Mouse (Mus musculus): ENCODE results near the gene Slfn8. TPM values are rescaled to one million over a fixed set of nuclear protein-coding genes. Genes with fewer than 3 reads are reported as not detected.
"Not testable (repeated sequence)": the region's sequence is repeated elsewhere in the genome, so short reads cannot be mapped to it uniquely, and the experiment has no call there.

Gene Slfn8
- polyA plus RNA-seq, 1 experiment: 1.3 TPM

DNA sequence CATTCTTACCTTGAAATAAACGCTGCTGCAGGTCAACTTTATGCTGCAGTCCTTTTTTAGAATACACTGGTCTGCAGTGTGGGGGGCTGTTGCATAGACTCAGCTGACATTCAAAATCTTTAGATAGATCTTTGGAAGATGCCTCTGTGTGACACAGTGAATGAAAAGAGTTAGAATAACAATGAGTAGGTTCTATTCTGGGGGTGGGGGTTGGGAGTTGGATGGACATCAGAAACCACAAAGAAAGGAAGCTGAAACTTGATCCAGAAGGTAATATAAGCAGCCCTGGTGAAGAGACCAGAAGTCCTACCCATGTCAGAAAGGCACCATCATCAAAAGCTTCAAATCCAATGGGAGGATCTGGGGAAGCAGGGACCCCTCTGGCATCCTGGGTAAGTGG, 7.3 kb downstream of the Slfn8 start:
- 0 out of 2 replicates have a peak, but pooled peaks cover 3% of the 10 kb centered on the region for H3K9me3 ChIP-seq
- H3K4me1 ChIP-seq: peaks cover 4% of the 10 kb centered on the region; the same call in 1 of the 2 replicates
- no peak overlapping the region for H3K4me3 ChIP-seq (replicated peaks)
- H3K27me3 ChIP-seq (replicated peaks): no peaks in the 10 kb centered on the region
- H3K36me3 ChIP-seq (replicated peaks; ENCODE audit: low read length): no peaks in the 10 kb centered on the region
- no peak for TF ChIP-seq GATA1 (IDR thresholded peaks at IDR 0.05; ENCODE audit: borderline replicate concordance, low read length)
- TF ChIP-seq FLI1 (IDR thresholded peaks at IDR 0.05; ENCODE audit: low read length): no peak

DNA sequence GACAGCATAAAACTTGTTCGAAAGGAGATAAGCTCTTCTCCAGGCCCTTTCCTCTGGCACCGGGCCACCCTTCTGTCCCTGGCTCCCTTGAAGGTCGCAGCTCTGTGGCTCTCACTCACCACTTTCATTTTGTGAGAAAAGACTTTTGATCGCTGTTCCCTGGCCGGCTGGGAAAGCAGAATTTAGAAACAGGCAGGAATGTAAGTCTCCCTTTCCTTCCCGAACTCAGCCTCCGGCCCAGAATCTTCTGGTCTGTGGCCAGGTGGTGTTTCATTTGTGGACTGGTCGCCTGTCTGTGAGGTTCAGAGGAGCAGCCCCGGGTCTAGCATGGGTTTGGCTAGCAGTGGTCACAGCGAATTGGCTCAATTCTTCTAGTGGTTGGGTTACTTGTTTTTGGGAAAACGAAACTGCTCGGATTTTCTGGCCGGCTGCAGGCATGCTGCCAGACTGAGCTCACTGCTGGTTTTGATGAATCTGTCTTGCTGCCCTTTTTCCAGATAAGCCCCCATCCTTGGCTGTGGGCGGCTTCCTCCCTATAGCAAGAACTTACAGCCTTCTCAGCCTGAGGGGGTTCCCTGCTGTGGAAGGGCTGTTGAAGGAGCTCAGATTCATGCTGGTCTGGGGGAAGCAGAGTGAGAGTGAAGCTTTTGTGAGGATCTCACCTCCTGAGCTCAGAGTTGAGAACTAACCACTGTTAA, 29.0 kb downstream of the Slfn8 start, which contains the start of gene Slfn9:
Gene Slfn9 (minus strand): TSS at position 362 of the 698 bp plus-strand sequence.
- Histone ChIP-seq H3K9me3 (no peaks in the 10 kb centered on the region), H3K4me3 (replicated peaks) (peak within 1 kb of the TSS; percentile 93), H3K36me3 (replicated peaks; ENCODE audit: low read length) (peaks cover 6% of the 10 kb centered on the region), H3K27me3 (replicated peaks) (no peaks in the 10 kb centered on the region), H3K4me1 (peaks cover 31% of the 10 kb centered on the region)
- TF ChIP-seq GATA1 (IDR thresholded peaks at IDR 0.05; ENCODE audit: borderline replicate concordance, low read length) (no peak), FLI1 (IDR thresholded peaks at IDR 0.05; ENCODE audit: low read length) (no peak)

- Histone ChIP-seq H3K4me3 (replicated peaks) (peak overlapping the region; percentile 93), H3K4me1 (peaks cover 31% of the 10 kb centered on the region), H3K36me3 (replicated peaks; ENCODE audit: low read length) (peaks cover 11% of the 10 kb centered on the region)
- not testable (repeated sequence) for H3K9me3 ChIP-seq; H3K27me3 ChIP-seq (replicated peaks)
Observed at GRCm38 (mm10) chr11:82990612-82991385, 29.8 kb downstream of the Slfn8 start.

GRCm38 (mm10) chr11:82989357-82989756, 31.3 kb downstream of the Slfn8 start:
- TF ChIP-seq GATA1 (IDR thresholded peaks at IDR 0.05; ENCODE audit: borderline replicate concordance, low read length) (no peak), FLI1 (IDR thresholded peaks at IDR 0.05; ENCODE audit: low read length) (no peak)
- H3K27me3 ChIP-seq (replicated peaks): no peaks in the 10 kb centered on the region
- H3K36me3 ChIP-seq (replicated peaks; ENCODE audit: low read length): peaks cover 21% of the 10 kb centered on the region
- peaks cover 29% of the 10 kb centered on the region for H3K4me1 ChIP-seq
- H3K4me3 ChIP-seq (replicated peaks): no peak overlapping the region
- peaks cover 5% of the 10 kb centered on the region for H3K9me3 ChIP-seq

- Histone ChIP-seq H3K36me3 (replicated peaks; ENCODE audit: low read length) (peaks cover 28% of the 10 kb centered on the region), H3K4me1 (peaks cover 26% of the 10 kb centered on the region), H3K27me3 (replicated peaks) (no peaks in the 10 kb centered on the region), H3K4me3 (replicated peaks) (no peak overlapping the region), H3K9me3 (peaks cover 5% of the 10 kb centered on the region)
- TF ChIP-seq GATA1 (IDR thresholded peaks at IDR 0.05; ENCODE audit: borderline replicate concordance, low read length) (no peak), FLI1 (IDR thresholded peaks at IDR 0.05; ENCODE audit: low read length) (no peak)
Observed at GRCm38 (mm10) chr11:82987621-82988020, 33.0 kb downstream of the Slfn8 start.

DNA sequence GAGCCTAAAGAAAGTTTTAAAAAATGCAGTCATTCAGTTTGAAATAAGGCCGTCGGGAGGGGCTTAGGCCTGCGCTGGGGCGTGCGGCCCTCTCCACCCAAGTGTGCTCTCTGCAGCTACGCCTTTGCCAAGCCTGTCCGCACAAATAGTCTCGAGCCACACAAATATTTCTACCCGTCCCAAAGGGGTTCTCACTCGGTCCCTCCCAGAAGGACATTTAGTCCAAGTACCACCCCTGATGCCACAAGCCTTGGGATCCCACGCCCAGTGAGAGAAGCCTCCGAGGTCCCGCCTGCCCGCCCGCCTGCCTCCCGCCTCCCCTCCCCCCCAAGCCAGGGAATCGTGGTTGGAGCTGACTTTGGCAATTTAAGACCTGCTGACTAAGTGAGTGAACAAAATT, 37.4 kb downstream of the Slfn8 start:
- peaks cover 46% of the 10 kb centered on the region for H3K36me3 ChIP-seq (replicated peaks; ENCODE audit: low read length)
- TF ChIP-seq GATA1 (IDR thresholded peaks at IDR 0.05; ENCODE audit: borderline replicate concordance, low read length): no peak
- TF ChIP-seq FLI1 (IDR thresholded peaks at IDR 0.05; ENCODE audit: low read length): no peak
- no peaks in the 10 kb centered on the region for H3K27me3 ChIP-seq (replicated peaks)
- H3K9me3 ChIP-seq: peaks cover 5% of the 10 kb centered on the region
- no peaks in the 10 kb centered on the region for H3K4me1 ChIP-seq
- no peak overlapping the region for H3K4me3 ChIP-seq (replicated peaks)

DNA sequence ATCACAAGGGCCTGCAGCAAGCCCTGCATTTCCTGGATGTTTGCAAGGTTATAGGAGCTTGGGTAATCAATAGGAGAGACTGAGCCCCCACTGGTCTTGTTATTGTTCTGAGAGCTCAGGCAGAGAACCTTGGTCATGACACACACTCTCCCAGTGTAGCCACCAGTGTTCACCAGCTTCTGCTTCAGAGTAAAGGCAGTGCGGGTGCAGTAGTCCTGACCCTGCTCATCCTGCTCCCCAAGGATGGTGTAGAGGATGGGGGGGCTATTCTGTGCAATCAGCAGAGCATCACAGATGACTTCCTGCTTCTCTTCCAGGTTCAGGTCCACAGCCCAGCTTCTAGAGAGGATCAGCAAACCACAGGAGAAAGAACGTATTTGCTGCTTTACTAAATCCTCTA, 38.2 kb downstream of the Slfn8 start:
- H3K4me1 ChIP-seq; H3K4me3 ChIP-seq (replicated peaks); H3K9me3 ChIP-seq; H3K27me3 ChIP-seq (replicated peaks): not testable (repeated sequence)
- peaks cover 43% of the 10 kb centered on the region for H3K36me3 ChIP-seq (replicated peaks; ENCODE audit: low read length)

DNA sequence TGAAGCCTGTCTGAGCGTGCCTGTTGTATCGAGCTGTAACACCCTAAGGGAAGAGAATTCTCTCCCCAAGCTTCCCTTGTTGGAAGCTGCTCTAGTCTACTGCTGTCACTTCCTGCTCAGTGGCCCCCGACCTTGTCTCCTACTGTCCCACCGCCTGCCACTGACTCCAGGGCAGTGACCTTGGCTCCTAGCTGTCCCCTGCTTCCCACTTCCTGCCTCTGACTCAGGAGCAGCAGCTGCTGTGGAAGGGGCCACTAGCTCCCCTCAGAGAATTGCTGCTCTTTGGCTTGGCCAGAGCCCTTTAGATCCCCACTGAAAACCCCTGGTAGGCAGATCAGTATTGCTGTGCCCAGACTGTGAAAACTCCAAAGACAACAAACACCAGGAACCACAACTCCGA, 46.7 kb downstream of the Slfn8 start:
- peak overlapping the region; percentile 76 for H3K4me3 ChIP-seq (replicated peaks)
- H3K36me3 ChIP-seq (replicated peaks; ENCODE audit: low read length): no peaks in the 10 kb centered on the region
- peaks cover 36% of the 10 kb centered on the region for H3K4me1 ChIP-seq
- no peak for TF ChIP-seq GATA1 (IDR thresholded peaks at IDR 0.05; ENCODE audit: borderline replicate concordance, low read length)
- no peak for TF ChIP-seq FLI1 (IDR thresholded peaks at IDR 0.05; ENCODE audit: low read length)
- H3K27me3 ChIP-seq (replicated peaks): peaks cover 2% of the 10 kb centered on the region
- H3K9me3 ChIP-seq: no peaks in the 10 kb centered on the region

DNA sequence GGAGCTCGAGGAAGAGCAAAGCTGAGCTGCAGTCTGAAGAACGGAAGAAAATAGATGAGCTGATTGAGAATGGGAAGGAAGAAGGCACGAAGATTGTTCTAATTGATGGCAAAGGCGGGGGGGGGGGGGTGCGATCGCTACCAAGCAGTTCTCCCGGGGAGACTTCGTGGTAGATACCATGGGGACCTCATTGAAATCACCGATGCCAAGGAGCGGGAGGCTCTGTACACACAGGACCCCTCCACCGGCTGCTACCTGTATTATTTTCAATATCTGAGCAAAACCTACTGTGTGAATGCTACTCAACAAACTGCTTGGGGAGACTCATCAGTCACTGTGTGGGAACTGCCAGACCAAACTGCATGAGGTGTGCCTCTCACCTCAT, 49.0 kb downstream of the Slfn8 start:
- H3K27me3 ChIP-seq (replicated peaks): peaks cover 6% of the 10 kb centered on the region
- H3K4me3 ChIP-seq (replicated peaks): no peak overlapping the region
- H3K36me3 ChIP-seq (replicated peaks; ENCODE audit: low read length): no peaks in the 10 kb centered on the region
- no peak for TF ChIP-seq GATA1 (IDR thresholded peaks at IDR 0.05; ENCODE audit: borderline replicate concordance, low read length)
- no peak for TF ChIP-seq FLI1 (IDR thresholded peaks at IDR 0.05; ENCODE audit: low read length)
- peaks cover 23% of the 10 kb centered on the region for H3K4me1 ChIP-seq
- H3K9me3 ChIP-seq: no peaks in the 10 kb centered on the region

Measured in megakaryocyte, embryonic 14.5 days (primary cell).